Mouse (Mus musculus) forebrain, embryonic 11.5 days (tissue): ENCODE data around the gene Ptgs1. TPM values are rescaled to one million over a fixed set of nuclear protein-coding genes. Genes with fewer than 3 reads are reported as not detected.

Experiments
- ATAC-seq: fragments of 200-750 bp; cut with Nextera tagmentation; replicated peaks from 2 replicates; pipeline ENCODE4 v1.8.0; 2017; ENCODE audit warnings: moderate TSS enrichment; ENCODE audit not compliant: low FRiP score
- DNase-seq: peaks from one replicate; pipeline ENCODE4 v3.0.0-alpha.2; 2017; ENCODE audit warnings: low spot score
- H3K27ac ChIP-seq: fragments of 300-500 bp; sonication (generic); 2 replicates; pipeline ENCODE4 v1.5.1; 2014; ENCODE audit warnings: low read depth, low read length
- H3K27me3 ChIP-seq: fragments of 300-500 bp; sonication (generic); 2 replicates; pipeline ENCODE4 v1.6.1; 2014; ENCODE audit warnings: mild to moderate bottlenecking, low read length, mixed read lengths; ENCODE audit not compliant: control insufficient read depth, insufficient read depth
- H3K36me3 ChIP-seq: fragments of 300-500 bp; sonication (generic); 2 replicates; pipeline ENCODE4 v1.6.1; 2014; ENCODE audit warnings: mild to moderate bottlenecking, low read length, moderate library complexity, mixed read lengths; ENCODE audit not compliant: control insufficient read depth, insufficient read depth
- H3K4me1 ChIP-seq: fragments of 300-500 bp; sonication (generic); replicated peaks from 2 replicates; pipeline ENCODE4 v1.6.1; 2014; ENCODE audit warnings: low read length, mixed read lengths; ENCODE audit not compliant: control insufficient read depth, insufficient read depth
- H3K4me2 ChIP-seq: fragments of 300-500 bp; sonication (generic); 2 replicates; pipeline ENCODE4 v1.6.1; 2014; ENCODE audit warnings: low read depth, mild to moderate bottlenecking, low read length, moderate library complexity, mixed read lengths; ENCODE audit not compliant: severe bottlenecking
- H3K4me3 ChIP-seq: fragments of 300-500 bp; sonication (generic); 2 replicates; pipeline ENCODE4 v1.5.1; 2014; ENCODE audit warnings: low read depth, low read length
- H3K9ac ChIP-seq: fragments of 300-500 bp; sonication (generic); 2 replicates; pipeline ENCODE4 v1.6.1; 2014; ENCODE audit warnings: low read length
- H3K9me3 ChIP-seq: fragments of 300-500 bp; sonication (generic); 2 replicates; pipeline ENCODE4 v1.6.1; 2016; ENCODE audit warnings: low read length, mixed read lengths; ENCODE audit not compliant: control insufficient read depth
- WGBS: fragments of 180-500 bp; shearing (Covaris S2); extraction: QIAGEN DNeasy Blood & Tissue Kit; methylation state at CpG from one replicate; pipeline ENCODE4 v1.1.7; 2014; 5-methylcytosine and 5-hydroxymethylcytosine counted together
- polyA plus RNA-seq: library from polyadenylated mRNA; unstranded; fragments of >200 nt; fragmentation: Nextera tagmentation; extraction: Ambion mirVana; gene quantifications from 2 replicates; pipeline ENCODE4 v1.2.1, GENCODE M21; 2014

Gene Ptgs1
- polyA plus RNA-seq, 1 experiment from 2014 or later: 2.8 TPM

DNA sequence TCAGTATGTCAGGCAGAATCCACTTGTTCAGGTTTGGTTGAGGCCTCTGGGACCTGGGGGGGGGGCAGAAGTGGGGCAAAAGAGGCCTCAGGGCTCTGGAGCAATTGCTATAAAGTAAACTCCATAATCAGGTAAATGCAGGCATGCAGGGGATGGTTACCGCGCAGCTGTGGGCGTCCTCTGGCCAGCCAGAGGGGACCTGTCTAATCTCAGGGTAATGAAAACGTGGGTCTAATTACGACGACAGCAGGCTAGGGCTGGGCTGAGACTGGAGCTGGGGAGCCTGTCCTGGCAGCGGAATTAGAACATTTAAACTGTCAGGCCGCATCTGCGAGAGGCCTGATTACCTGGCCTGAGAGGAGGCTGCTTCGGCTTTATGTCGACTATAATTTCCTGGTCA lies 23.2 kb upstream of the Ptgs1 start:
- H3K27me3 ChIP-seq: peaks cover 33% of the 10 kb centered on the region
- WGBS: 56% methylated on average over 11 of the region's 11 CpGs
- no peaks in the 10 kb centered on the region for H3K9me3 ChIP-seq
- no peak overlapping the region for H3K4me2 ChIP-seq
- H3K4me1 ChIP-seq: peaks cover 5% of the 10 kb centered on the region; the same call in 1 of the 2 replicates
- no peak overlapping the region for H3K9ac ChIP-seq
- no peaks in the 10 kb centered on the region for H3K36me3 ChIP-seq
- DNase-seq (no peak), ATAC-seq (no peak)
- no peak overlapping the region for H3K4me3 ChIP-seq
- H3K27ac ChIP-seq: no peak overlapping the region

GRCm38 (mm10) chr2:36210796-36211195 lies 19.4 kb upstream of the Ptgs1 start:
- no peaks in the 10 kb centered on the region; the same call in 1 of the 2 replicates for H3K4me1 ChIP-seq
- H3K9ac ChIP-seq: no peak overlapping the region
- no peaks in the 10 kb centered on the region for H3K36me3 ChIP-seq
- 2% methylated on average over 25 of the region's 34 CpGs for WGBS
- ATAC-seq (no peak), DNase-seq (peak; percentile 64)
- no peak overlapping the region for H3K27ac ChIP-seq
- no peaks in the 10 kb centered on the region for H3K9me3 ChIP-seq
- peaks cover 19% of the 10 kb centered on the region for H3K27me3 ChIP-seq
- peak overlapping the region; percentile 40 for H3K4me2 ChIP-seq
- H3K4me3 ChIP-seq: 0 out of 2 replicates have a peak overlapping the region, but pooled peaks have one; percentile 11

DNA sequence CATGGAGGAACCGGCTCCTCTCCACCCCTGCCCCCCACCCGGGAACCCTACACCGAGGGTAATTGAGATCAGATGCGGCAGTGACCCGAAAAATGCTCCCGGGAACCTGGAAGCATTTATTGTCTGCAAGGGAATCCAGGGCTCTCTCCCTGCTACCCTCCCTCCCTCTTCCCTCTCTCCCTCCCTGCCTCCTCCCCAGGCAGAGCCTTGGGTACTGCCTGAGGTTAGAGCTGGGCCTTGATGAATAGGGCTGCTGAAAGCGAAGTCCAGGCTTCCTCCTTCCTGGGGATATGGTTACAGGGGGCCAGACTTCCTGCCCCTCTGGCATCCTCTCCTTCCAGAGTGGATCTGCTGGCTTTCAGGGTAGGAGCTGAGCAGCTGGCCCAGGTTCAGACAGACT lies 18.4 kb upstream of the Ptgs1 start:
- Histone ChIP-seq H3K9me3 (no peaks in the 10 kb centered on the region), H3K4me1 (no peaks in the 10 kb centered on the region; the same call in 1 of the 2 replicates), H3K9ac (no peak overlapping the region), H3K27ac (no peak overlapping the region), H3K4me3 (no peak overlapping the region), H3K27me3 (peaks cover 19% of the 10 kb centered on the region), H3K36me3 (no peaks in the 10 kb centered on the region), H3K4me2 (no peak overlapping the region)
- DNase-seq (no peak), ATAC-seq (no peak)
- WGBS: 8% methylated on average over 7 of the region's 7 CpGs

- H3K4me2 ChIP-seq: no peak overlapping the region
- ATAC-seq (no peak), DNase-seq (no peak)
- H3K9ac ChIP-seq: no peak overlapping the region
- H3K4me1 ChIP-seq: no peaks in the 10 kb centered on the region; the same call in 1 of the 2 replicates
- H3K27ac ChIP-seq: no peak overlapping the region
- no peaks in the 10 kb centered on the region for H3K36me3 ChIP-seq
- H3K9me3 ChIP-seq: no peaks in the 10 kb centered on the region
- 61% methylated on average over 7 of the region's 7 CpGs for WGBS
- peaks cover 19% of the 10 kb centered on the region for H3K27me3 ChIP-seq
- H3K4me3 ChIP-seq: no peak overlapping the region
These were observed 17.1 kb upstream of the Ptgs1 start for GRCm38 (mm10) chr2:36213108-36213507.

GRCm38 (mm10) chr2:36214023-36214422 lies 16.2 kb upstream of the Ptgs1 start:
- peak; percentile 93 for DNase-seq
- Histone ChIP-seq H3K4me2 (no peak overlapping the region), H3K9me3 (no peaks in the 10 kb centered on the region), H3K36me3 (no peaks in the 10 kb centered on the region), H3K27ac (no peak overlapping the region), H3K4me1 (no peaks in the 10 kb centered on the region; the same call in 1 of the 2 replicates), H3K27me3 (peaks cover 19% of the 10 kb centered on the region), H3K9ac (no peak overlapping the region), H3K4me3 (no peak overlapping the region)
- peak; percentile 83 for ATAC-seq
- 12% methylated on average over 8 of the region's 8 CpGs for WGBS

DNA sequence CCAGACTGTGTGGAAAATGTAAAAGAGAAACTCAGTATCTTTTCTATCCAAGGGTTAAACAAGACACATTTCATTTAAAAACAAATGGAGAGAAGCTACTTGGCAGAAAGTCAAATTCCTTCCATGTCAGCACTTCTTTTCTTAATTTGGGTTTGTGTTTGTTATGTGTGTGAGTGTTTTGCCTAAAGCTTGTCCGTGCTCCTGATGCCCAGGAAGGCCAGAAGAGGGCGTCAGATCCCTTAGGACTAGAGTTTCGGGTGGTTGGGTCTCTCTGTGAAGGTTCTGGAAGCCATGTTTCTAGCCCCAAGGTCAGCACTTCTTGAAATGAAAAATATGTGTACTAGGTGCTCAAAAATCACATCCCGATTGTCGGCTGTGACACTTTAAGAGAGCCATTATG lies 15.8 kb upstream of the Ptgs1 start:
- no peaks in the 10 kb centered on the region for H3K9me3 ChIP-seq
- DNase-seq: no peak
- H3K36me3 ChIP-seq: no peaks in the 10 kb centered on the region
- no peak for ATAC-seq
- peaks cover 19% of the 10 kb centered on the region for H3K27me3 ChIP-seq
- no peaks in the 10 kb centered on the region; the same call in 1 of the 2 replicates for H3K4me1 ChIP-seq
- no peak overlapping the region for H3K27ac ChIP-seq
- H3K9ac ChIP-seq: no peak overlapping the region; the same call in 1 of the 2 replicates
- H3K4me3 ChIP-seq: no peak overlapping the region
- 64% methylated on average over 5 of the region's 5 CpGs for WGBS
- no peak overlapping the region for H3K4me2 ChIP-seq

- DNase-seq (no peak), ATAC-seq (no peak)
- Histone ChIP-seq H3K27ac (no peak overlapping the region), H3K4me1 (no peaks in the 10 kb centered on the region; the same call in 1 of the 2 replicates), H3K9ac (no peak overlapping the region), H3K4me3 (no peak overlapping the region), H3K36me3 (no peaks in the 10 kb centered on the region), H3K9me3 (no peaks in the 10 kb centered on the region), H3K4me2 (no peak overlapping the region), H3K27me3 (peaks cover 17% of the 10 kb centered on the region)
- 88% methylated on average over 5 of the region's 5 CpGs for WGBS
These were observed 15.0 kb upstream of the Ptgs1 start for GRCm38 (mm10) chr2:36215203-36215739.

DNA sequence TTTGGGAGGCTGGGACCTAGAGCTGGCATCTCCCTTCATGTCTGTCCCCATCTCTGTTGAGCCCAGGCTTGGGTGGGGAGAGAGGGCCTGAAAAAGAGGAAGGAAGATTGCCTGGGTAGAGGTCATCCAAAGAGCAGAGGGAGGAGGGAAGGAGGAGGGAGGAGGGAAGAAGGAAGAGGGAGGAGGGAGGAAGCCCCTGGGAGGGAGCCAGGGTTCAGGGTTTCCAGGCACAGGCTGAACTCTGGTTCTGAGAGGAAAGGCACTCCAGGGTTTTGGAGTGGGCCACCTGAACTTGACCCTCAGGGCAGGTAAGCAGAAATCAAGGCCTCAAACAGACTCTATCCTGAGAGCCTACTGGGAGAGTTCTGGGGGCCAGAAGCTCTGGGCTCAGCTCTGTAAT lies 13.7 kb upstream of the Ptgs1 start:
- no peak for DNase-seq
- H3K27me3 ChIP-seq: peaks cover 6% of the 10 kb centered on the region; the same call in 1 of the 2 replicates
- H3K9me3 ChIP-seq: no peaks in the 10 kb centered on the region
- H3K36me3 ChIP-seq: no peaks in the 10 kb centered on the region
- ATAC-seq: no peak
- H3K27ac ChIP-seq: no peak overlapping the region
- no peaks in the 10 kb centered on the region; the same call in 1 of the 2 replicates for H3K4me1 ChIP-seq
- no peak overlapping the region for H3K4me2 ChIP-seq
- no peak overlapping the region for H3K9ac ChIP-seq
- H3K4me3 ChIP-seq: no peak overlapping the region

DNA sequence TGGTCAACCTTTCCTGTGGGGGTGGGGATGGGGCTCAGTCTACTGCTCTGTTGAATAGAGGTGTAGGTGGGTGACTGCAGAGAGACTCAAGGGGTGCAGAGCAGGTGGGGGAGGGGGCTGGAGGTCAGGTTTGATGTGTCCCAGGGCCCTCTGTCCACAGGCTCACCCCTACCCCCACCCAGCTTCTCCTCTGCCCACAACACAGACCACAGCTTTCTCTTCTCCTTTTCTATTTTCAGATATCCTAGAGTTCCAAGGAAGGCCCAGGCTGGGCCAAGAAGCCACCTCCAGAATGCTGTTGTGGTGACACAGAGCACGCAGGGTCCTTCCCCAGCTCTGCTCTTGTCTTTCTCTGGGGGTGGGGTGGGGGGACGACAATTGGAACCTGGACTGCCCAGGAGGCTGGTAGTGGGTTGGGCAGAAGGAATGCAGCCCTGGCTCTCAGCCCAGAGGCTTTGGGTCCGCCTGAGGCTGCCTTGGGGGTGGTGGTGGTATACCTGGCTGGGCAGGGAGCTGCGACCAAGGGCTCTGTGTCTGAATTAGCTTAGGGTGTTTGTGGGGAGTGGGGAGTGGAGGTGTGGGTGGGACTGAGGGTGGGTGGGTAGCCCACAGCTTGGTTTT lies 13.2 kb upstream of the Ptgs1 start:
- Histone ChIP-seq H3K36me3 (no peaks in the 10 kb centered on the region), H3K4me1 (no peaks in the 10 kb centered on the region), H3K4me3 (no peak overlapping the region), H3K27me3 (0 out of 2 replicates have a peak, but pooled peaks cover 2% of the 10 kb centered on the region), H3K9me3 (no peaks in the 10 kb centered on the region), H3K27ac (no peak overlapping the region), H3K9ac (no peak overlapping the region), H3K4me2 (no peak overlapping the region)
- ATAC-seq (no peak), DNase-seq (no peak)
- WGBS: 48% methylated on average over 4 of the region's 4 CpGs
